Mouse (Mus musculus) heart, adult 11 months (tissue): ENCODE results near the gene Rdh7.
"Not testable (repeated sequence)": the region's sequence is repeated elsewhere in the genome, so short reads cannot be mapped to it uniquely, and the experiment has no call there.

Source experiments
- DNase-seq: peaks from one replicate; pipeline ENCODE4 v3.0.0; 2022

The Rdh7 gene

GRCm38 (mm10) chr10:127893163-127894022 is 4.8 kb upstream of the Rdh7 start:
- peak; percentile 66 for DNase-seq

GRCm38 (mm10) chr10:127891481-127891880 is 2.9 kb upstream of the Rdh7 start:
- peak; percentile 55 for DNase-seq

- DNase-seq: no peak
Observed at GRCm38 (mm10) chr10:127886971-127887370, 1.6 kb downstream of the Rdh7 start.

- no peak for DNase-seq
Observed at GRCm38 (mm10) chr10:127886551-127886950, 2.1 kb downstream of the Rdh7 start.

GRCm38 (mm10) chr10:127881041-127881440 is 7.6 kb downstream of the Rdh7 start:
- DNase-seq: no peak

GRCm38 (mm10) chr10:127879155-127879688 is 9.4 kb downstream of the Rdh7 start:
- no peak for DNase-seq

GRCm38 (mm10) chr10:127878262-127879057 is 10.2 kb downstream of the Rdh7 start:
- DNase-seq: no peak

GRCm38 (mm10) chr10:127877681-127878080 is 10.9 kb downstream of the Rdh7 start:
- DNase-seq: no peak

GRCm38 (mm10) chr10:127872484-127872883 is 16.1 kb downstream of the Rdh7 start:
- DNase-seq: no peak

GRCm38 (mm10) chr10:127866232-127866631 is 22.4 kb downstream of the Rdh7 start, which contains the start of gene Rdh16f2:
Gene Rdh16f2 (plus strand): TSS chr10:127866474.
- no peak for DNase-seq

GRCm38 (mm10) chr10:127864931-127865330 is 23.7 kb downstream of the Rdh7 start:
- peak; percentile 52 for DNase-seq

GRCm38 (mm10) chr10:127856376-127856775 is 32.2 kb downstream of the Rdh7 start:
- peak; percentile 3 for DNase-seq

- DNase-seq: no peak
Observed at GRCm38 (mm10) chr10:127849628-127850027, 39.0 kb downstream of the Rdh7 start, which contains the start of gene Rdh19. Gene Rdh19 (plus strand): TSS chr10:127849928.

- peak; percentile 52 for DNase-seq
Observed at GRCm38 (mm10) chr10:127848089-127848488, 40.5 kb downstream of the Rdh7 start.

GRCm38 (mm10) chr10:127845945-127846344 is 42.7 kb downstream of the Rdh7 start:
- not testable (repeated sequence) for DNase-seq

- peak; percentile 68 for DNase-seq
Observed at GRCm38 (mm10) chr10:127840776-127841175, 47.8 kb downstream of the Rdh7 start.

GRCm38 (mm10) chr10:127838539-127838938 is 50.1 kb downstream of the Rdh7 start:
- DNase-seq: peak; percentile 43

GRCm38 (mm10) chr10:127837793-127838192 is 50.8 kb downstream of the Rdh7 start:
- not testable (repeated sequence) for DNase-seq

GRCm38 (mm10) chr10:127835292-127835691 is 53.3 kb downstream of the Rdh7 start:
- no peak for DNase-seq

GRCm38 (mm10) chr10:127834186-127834585 is 54.4 kb downstream of the Rdh7 start:
- DNase-seq: peak; percentile 46
